Comparison of ENCODE assay signal across 11 mouse cellular contexts in the genomic region with DNA sequence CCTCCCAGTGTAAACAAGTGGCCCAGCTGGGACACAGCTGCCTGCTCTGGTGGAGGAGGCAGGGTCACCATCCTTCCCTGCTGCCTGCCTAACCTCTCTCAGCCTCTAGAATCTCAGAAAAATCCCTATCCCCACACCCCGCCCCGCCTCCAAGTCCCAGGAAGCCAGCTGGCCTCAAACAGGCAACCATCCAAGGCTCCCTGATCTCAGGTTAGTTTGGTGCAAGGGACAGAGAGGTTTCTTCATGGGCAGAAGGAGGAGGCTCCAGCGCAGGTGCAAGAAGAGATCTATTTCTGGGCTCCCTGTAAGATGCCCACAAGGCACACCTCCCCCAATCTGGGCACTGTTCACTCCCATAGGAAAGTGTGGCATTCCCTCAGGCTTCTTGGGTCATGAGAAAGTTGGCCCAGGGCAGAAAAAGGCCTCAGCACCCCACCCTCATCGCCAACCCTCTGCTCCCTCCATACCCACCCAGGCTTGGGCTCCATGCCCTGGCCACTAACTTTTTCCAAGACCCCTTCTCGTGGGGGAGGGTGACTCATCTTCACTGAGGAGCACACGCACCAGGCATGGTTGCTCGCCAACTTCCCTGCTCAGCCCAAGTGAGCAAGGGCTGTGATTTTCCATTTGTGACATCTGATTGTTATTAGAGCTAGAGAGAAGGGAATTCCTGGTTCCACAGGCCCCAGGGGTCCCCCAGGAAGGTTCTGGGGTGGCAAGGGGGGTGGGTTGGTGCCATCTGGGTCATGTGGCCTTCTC. TPM values are rescaled to one million over a fixed set of nuclear protein-coding genes. Genes with fewer than 3 reads are reported as not detected.
DNase-seq lines count a peak whose midpoint lies in the region; ATAC-seq and TF ChIP-seq lines count a peak whose summit lies in the region.
"Had no signal": no experiment of that assay in that cellular context is flagged by ENCODE, and none has a peak within 500 bp of the region (broad histone marks: within the 10 kb centered on the region; RNA-seq: fewer than 3 reads in every experiment).

No protein-coding gene starts in this region.

- TF ChIP-seq CTCF in embryonic fibroblast, embryonic 13.5 days (IDR thresholded peaks at IDR 0.05; ENCODE audit: borderline replicate concordance, insufficient read depth, low read length): no peak
- TF ChIP-seq CTCF in lung, embryonic 14.5 days (IDR thresholded peaks at IDR 0.05; ENCODE audit: low read depth): no peak

- peaks cover 13% of the 10 kb centered on the region for H3K4me1 ChIP-seq in embryonic fibroblast, embryonic 13.5 days (ENCODE audit: control insufficient read depth, insufficient read depth, low read length)
- H3K4me1 ChIP-seq in lung, embryonic 14.5 days (ENCODE audit: insufficient read depth): peaks cover 13% of the 10 kb centered on the region
- H3K4me1 ChIP-seq: megakaryocyte, embryonic 14.5 days had no signal

- H3K36me3 ChIP-seq in lung, embryonic 14.5 days (ENCODE audit: insufficient read depth): no peaks in the 10 kb centered on the region

- 51% methylated on average over 7 of the region's 7 CpGs for WGBS in lung, embryonic 14.5 days

- H3K9me3 ChIP-seq in lung, embryonic 14.5 days (ENCODE audit: low read depth, low read length): no peaks in the 10 kb centered on the region
- H3K9me3 ChIP-seq: megakaryocyte, embryonic 14.5 days had no signal

- no peak overlapping the region; the same call in 1 of the 2 replicates for H3K9ac ChIP-seq in lung, embryonic 14.5 days

- H3K4me2 ChIP-seq in lung, embryonic 14.5 days: no peak overlapping the region

- 0 out of 2 replicates have a peak, but pooled peaks have one; percentile 2 for ATAC-seq in lung, embryonic 14.5 days (ENCODE audit: insufficient read depth)
- no peak for ATAC-seq in activated CD4-positive, CD25-positive, alpha-beta regulatory T cell, adult 4 months

- no peak for TF ChIP-seq POLR2A in embryonic fibroblast, embryonic 13.5 days (IDR thresholded peaks at IDR 0.05; ENCODE audit: low read depth, low read length)

- no peak overlapping the region for H3K4me3 ChIP-seq in embryonic fibroblast, embryonic 13.5 days (ENCODE audit: insufficient read depth, low read length)
- H3K4me3 ChIP-seq in lung, embryonic 14.5 days (ENCODE audit: low read depth, low read length): no peak overlapping the region
- H3K4me3 ChIP-seq: megakaryocyte, embryonic 14.5 days had no signal

- no peaks in the 10 kb centered on the region for H3K27me3 ChIP-seq in lung, embryonic 14.5 days (ENCODE audit: insufficient read depth, low read length)

- DNase-seq in heart, adult 11 months: peak; percentile 98
- DNase-seq in heart, adult 8-10 months (ENCODE audit: low spot score): no peak
- peak; percentile 55 for DNase-seq in MN1 (ENCODE audit: low spot score)
- peak; percentile 44 for DNase-seq in lung, embryonic 14.5 days
- no peak for DNase-seq in thymus, postnatal 25 days
- no peak for DNase-seq in thymus, adult 18-20 months

- peak overlapping the region; percentile 88 for H3K27ac ChIP-seq in embryonic fibroblast, embryonic 13.5 days (ENCODE audit: insufficient read depth, low read length)
- 0 out of 2 replicates have a peak overlapping the region, but pooled peaks have one; percentile 24 for H3K27ac ChIP-seq in lung, embryonic 14.5 days (ENCODE audit: low read depth)

RNA-seq across cellular contexts. Expression of gene Mrgprf, which starts 0.9 kb away (rescaled TPM):
- total RNA-seq in heart, adult 8-10 months (2022): 1 to 10 TPM; 1.7 to 2.9 (median 2.5) TPM
- 33.0 and 38.2 TPM in 2 replicates for polyA plus RNA-seq in embryonic fibroblast, embryonic 13.5 days (2011; ENCODE audit: insufficient read length, low read depth, missing spikeins)
- 0.55 and 1.0 TPM in 2 replicates for polyA plus RNA-seq in lung, embryonic 14.5 days (2014; fragmentation: Nextera tagmentation; extraction: Ambion mirVana)
- polyA plus RNA-seq in activated CD4-positive, CD25-positive, alpha-beta regulatory T cell, adult 4 months (2017; shearing (Covaris generic)): not detected
- total RNA-seq: hematopoietic stem cell, adult 5-6 weeks had no signal

RNA-seq across cellular contexts. Expression of gene Mrgprd, which starts 14.9 kb away (rescaled TPM):
- total RNA-seq in heart, adult 8-10 months (2022): not detected
- not detected in 2 replicates for polyA plus RNA-seq in embryonic fibroblast, embryonic 13.5 days (2011; ENCODE audit: insufficient read length, low read depth, missing spikeins)
- 0.05 TPM in 1 of 2 replicates, not detected in the other for polyA plus RNA-seq in lung, embryonic 14.5 days (2014; fragmentation: Nextera tagmentation; extraction: Ambion mirVana)
- not detected for polyA plus RNA-seq in activated CD4-positive, CD25-positive, alpha-beta regulatory T cell, adult 4 months (2017; shearing (Covaris generic))
- total RNA-seq: hematopoietic stem cell, adult 5-6 weeks had no signal
- polyA plus RNA-seq: brain, embryonic 14.5 days had no signal

RNA-seq across cellular contexts. Expression of gene Tpcn2, which starts 15.9 kb away (rescaled TPM):
- 1 to 10 TPM; 1.7 to 4.7 (median 2.5) TPM for total RNA-seq in heart, adult 8-10 months (2022)
- polyA plus RNA-seq in embryonic fibroblast, embryonic 13.5 days (2011; ENCODE audit: insufficient read length, low read depth, missing spikeins): 22.1 and 23.8 TPM in 2 replicates
- 3.1 and 3.6 TPM in 2 replicates for polyA plus RNA-seq in lung, embryonic 14.5 days (2014; fragmentation: Nextera tagmentation; extraction: Ambion mirVana)
- 1 to 10 TPM; 6.0 to 8.9 TPM for polyA plus RNA-seq in activated CD4-positive, CD25-positive, alpha-beta regulatory T cell, adult 4 months (2017; shearing (Covaris generic))

Comparison
In these comparisons a context has a peak if more than half of its experiments do, and no peak if none do; other contexts are left out.
1. DNase-seq: peak in heart, adult 11 months (single experiment), MN1 (single experiment) and lung, embryonic 14.5 days (single experiment); none in heart, adult 8-10 months (single experiment), thymus, postnatal 25 days (single experiment) and thymus, adult 18-20 months (0 of 2).
2. RNA of gene Mrgprf, which starts 0.9 kb away (polyA plus RNA-seq): 33.0 to 38.2 TPM in embryonic fibroblast, embryonic 13.5 days; 0.55 to 1.0 TPM in lung, embryonic 14.5 days and not detected in activated CD4-positive, CD25-positive, alpha-beta regulatory T cell, adult 4 months; every median in the first group is over 10 times any median in the second.